Mouse (Mus musculus) C2C12 (cell line): Measurements from ENCODE around the gene Mdfi.

Experiments used
- CEBPB ChIP-seq: IDR thresholded peaks from one replicate; pipeline ENCODE4 v1.6.1; 2011; ENCODE audit warnings: low read depth, mild to moderate bottlenecking, control low read depth, moderate library complexity
- CTCF ChIP-seq: IDR thresholded peaks from one replicate; pipeline ENCODE4 v1.5.1; 2011; ENCODE audit not compliant: control insufficient read depth, insufficient read depth, insufficient read length
- MAX ChIP-seq: IDR thresholded peaks from one replicate; pipeline ENCODE4 v1.6.1; 2011; ENCODE audit warnings: mild to moderate bottlenecking, control low read depth
- MYOG ChIP-seq: IDR thresholded peaks from one replicate; pipeline ENCODE4 v1.6.1; 2011; ENCODE audit not compliant: control insufficient read depth, insufficient read length; ENCODE audit errors: extremely low read depth
- USF1 ChIP-seq: IDR thresholded peaks from one replicate; pipeline ENCODE4 v1.6.1; 2011; ENCODE audit warnings: low read depth, mild to moderate bottlenecking, control low read depth, moderate library complexity

DNA sequence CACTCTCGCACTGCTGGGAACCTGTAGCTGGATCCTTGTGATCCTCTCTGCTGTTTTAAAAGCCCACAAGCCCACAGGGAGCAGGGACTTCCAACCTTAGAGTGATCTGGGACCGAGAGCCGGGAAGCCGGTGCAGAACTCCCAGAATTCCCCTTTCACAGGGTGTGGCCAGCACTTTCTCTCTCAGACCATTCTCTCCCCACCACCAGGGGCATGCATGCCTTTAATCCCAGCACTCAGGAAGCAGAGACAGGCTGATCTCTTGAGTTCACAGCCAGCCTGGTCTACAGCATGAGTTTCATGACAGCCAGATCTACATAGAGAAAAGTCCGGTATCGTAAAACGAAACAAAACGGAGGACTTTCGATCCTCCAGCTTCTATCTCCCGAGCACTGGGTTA is 35.4 kb upstream of the Mdfi start:
- no peak for TF ChIP-seq CTCF
- TF ChIP-seq USF1 = no peak
- TF ChIP-seq MAX = no peak
- TF ChIP-seq CEBPB = no peak
- TF ChIP-seq MYOG = no peak
